ENCODE assay signal across 8 mouse cellular contexts in genomic region chr13:17944078-17944917, GRCm38 (mm10). TPM values are rescaled to one million over a fixed set of nuclear protein-coding genes. Genes with fewer than 3 reads are reported as not detected.
DNase-seq lines count a peak whose midpoint lies in the region; ATAC-seq lines count a peak whose summit lies in the region.

TSS of gene Rala (minus strand) at chr13:17944239.

- peak within 1 kb of the TSS; percentile 98 for H3K9ac ChIP-seq in hindbrain, embryonic 15.5 days

- H3K79me2 ChIP-seq in macrophage (ENCODE audit: inconsistent target) = peaks cover 42% of the 10 kb centered on the region

- H3K4me1 ChIP-seq in hindbrain, embryonic 15.5 days (replicated peaks) = peaks cover 25% of the 10 kb centered on the region

- H3K4me2 ChIP-seq in hindbrain, embryonic 15.5 days = peak within 1 kb of the TSS; percentile 68

- H3K27me3 ChIP-seq in hindbrain, embryonic 15.5 days = no peaks in the 10 kb centered on the region

- peak; percentile 86 for DNase-seq in R1 (ENCODE audit: low read depth, low spot score)
- peak; percentile 97 to 98 for DNase-seq in cerebellum, postnatal 25 days
- DNase-seq in frontal cortex, postnatal 36 days (ENCODE audit: low spot score in 2 of 2) = peak; percentile 91 to 94
- peak; percentile 94 to 97 for DNase-seq in left cerebral cortex, adult 18-20 months (ENCODE audit: low spot score in 2 of 2)
- DNase-seq in right cerebral cortex, adult 18-20 months = peak; percentile 96
- peak; percentile 79 for DNase-seq in urinary bladder, postnatal 10 days (ENCODE audit: low spot score)

- peak; percentile 100 for ATAC-seq in hindbrain, embryonic 15.5 days (ENCODE audit: low FRiP score, low read depth)

- H3K9me3 ChIP-seq in hindbrain, embryonic 15.5 days = no peaks in the 10 kb centered on the region

- H3K27ac ChIP-seq in hindbrain, embryonic 15.5 days (replicated peaks) = peak within 1 kb of the TSS; percentile 97
- H3K27ac ChIP-seq in macrophage = peak within 1 kb of the TSS; percentile 56

- WGBS in hindbrain, embryonic 15.5 days = 9% methylated on average over 64 of the region's 69 CpGs
- 18% methylated on average over 32 of the region's 69 CpGs for whole genome bisulfite sequencing in macrophage (ENCODE audit: missing documents)

- H3K4me3 ChIP-seq in hindbrain, embryonic 15.5 days = peak within 1 kb of the TSS; percentile 98
- peak within 1 kb of the TSS; percentile 72 for H3K4me3 ChIP-seq in macrophage (ENCODE audit: inconsistent target)

- H3K36me3 ChIP-seq in hindbrain, embryonic 15.5 days = no peaks in the 10 kb centered on the region
- no peaks in the 10 kb centered on the region for H3K36me3 ChIP-seq in macrophage (ENCODE audit: inconsistent target)

RNA-seq across cellular contexts. Expression of gene Rala, which starts in this region (rescaled TPM):
- polyA plus RNA-seq in hindbrain, embryonic 15.5 days (2015; fragmentation: Nextera tagmentation; extraction: Ambion mirVana) = 220 and 232 TPM in 2 replicates
- 10 to 100 TPM; 59.2 to 60.3 TPM for total RNA-seq in left cerebral cortex, adult 18-20 months (2021)
- total RNA-seq in macrophage (2018; cell fraction: chromatin; rRNA removed) = 10 to 100 TPM in 25 of 26 experiments, 1 to 10 TPM in 1; 7.9 to 33.8 (median 17.9) TPM
- total RNA-seq in macrophage (2018; cell fraction: cytosol; rRNA removed) = 10 to 100 TPM; 40.1 to 64.5 (median 50.7) TPM
- 10 to 100 TPM; 13.9 to 44.4 (median 28.6) TPM for total RNA-seq in macrophage (2018; cell fraction: nucleus; rRNA removed)
- polyA plus RNA-seq in macrophage (2018) = 36.3 to 69.1 TPM (median 40.8 TPM) in 3 replicates

Comparison
In these comparisons a context has a peak if more than half of its experiments do, and no peak if none do; other contexts are left out.
1. Peak in every context shown above with its lines: DNase-seq, ATAC-seq, H3K4me3 ChIP-seq and H3K27ac ChIP-seq.